Mouse (Mus musculus) liver, embryonic 14.5 days (tissue): Measurements from ENCODE around the gene Gltpd2.

Source experiments
- CTCF ChIP-seq: IDR thresholded peaks from 2 replicates; pipeline ENCODE4 v1.5.1; 2016; ENCODE audit warnings: antibody characterized with exemption, low read depth, control low read depth
- EP300 ChIP-seq: IDR thresholded peaks from 2 replicates; pipeline ENCODE4 v1.6.1; 2016; ENCODE audit warnings: antibody characterized with exemption, low read depth

DNA sequence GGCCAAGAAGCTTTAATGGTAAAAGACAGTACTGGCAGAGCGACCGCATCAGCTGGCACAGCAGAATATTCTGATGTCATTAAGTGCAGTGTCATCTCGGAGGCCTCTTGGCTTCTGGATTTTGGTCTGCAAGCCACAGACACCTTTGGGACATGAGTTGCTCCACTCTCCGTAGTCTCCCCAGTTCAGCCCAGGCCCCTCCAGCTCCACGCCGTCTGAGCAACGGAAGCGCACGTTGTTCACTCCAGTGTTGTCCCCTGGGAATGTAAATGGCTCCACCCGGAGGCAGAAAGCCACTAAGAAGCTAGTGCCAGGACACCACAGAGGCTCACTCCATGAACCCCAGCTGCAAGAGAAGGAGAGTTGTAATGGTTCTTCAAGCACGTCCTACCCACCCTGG lies 5.5 kb upstream of the Gltpd2 start:
- TF ChIP-seq CTCF = no peak
- no peak for TF ChIP-seq EP300
